Mouse (Mus musculus): Measurements from ENCODE around the gene Meltf. TPM values are rescaled to one million over a fixed set of nuclear protein-coding genes. Genes with fewer than 3 reads are reported as not detected.

Meltf gene
- total and polyA plus RNA-seq, 3 experiments: 0.23 TPM; not detected in 2

DNA sequence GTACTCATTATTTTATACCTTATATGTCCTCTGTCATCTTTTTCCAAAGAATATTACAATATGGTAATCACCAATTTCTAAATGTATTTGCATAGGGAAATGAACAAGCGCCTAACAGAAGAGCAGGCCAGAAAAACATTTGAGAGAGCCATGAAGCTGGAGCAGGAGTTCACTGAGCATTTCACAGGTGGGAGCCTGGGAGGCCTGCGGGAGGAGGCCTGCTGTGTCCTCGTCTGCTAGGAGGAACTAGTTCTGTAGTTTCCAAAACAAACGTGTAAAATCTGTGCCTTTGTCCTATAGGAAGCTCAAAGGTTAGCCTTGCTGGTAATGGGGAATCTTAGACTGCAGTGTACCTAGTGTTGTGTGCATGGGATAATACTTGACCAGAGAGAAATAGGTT is 10.9 kb upstream of the Meltf start:
- intact Hi-C loops (cut with DNase I): no loop called here

GRCm38 (mm10) chr16:31873721-31874120 is 4.9 kb upstream of the Meltf start:
- Histone ChIP-seq H3K4me3 (no peak overlapping the region), H3K9ac (ENCODE audit: low read depth, low read length) (no peak overlapping the region), H3K79me2 (replicated peaks; ENCODE audit: control insufficient read depth, insufficient read depth, low read length) (no peaks in the 10 kb centered on the region), H3K27ac (no peak overlapping the region), H3K4me1 (ENCODE audit: control insufficient read depth, insufficient read depth, low read length) (no peaks in the 10 kb centered on the region), H3K27me3 (ENCODE audit: control insufficient read depth, insufficient read depth, low read length) (no peaks in the 10 kb centered on the region), H3K36me3 (ENCODE audit: control insufficient read depth, insufficient read depth, low read length) (no peaks in the 10 kb centered on the region)
- intact Hi-C loops (cut with DNase I): no loop called here
- 91% methylated on average over 8 of the region's 8 CpGs for WGBS
- TF ChIP-seq EP300 (IDR thresholded peaks at IDR 0.05; ENCODE audit: insufficient read depth, low read depth, low read length) (no peak), CTCF (IDR thresholded peaks at IDR 0.05) (no peak), POLR2A (IDR thresholded peaks at IDR 0.05; ENCODE audit: insufficient read depth, low read depth, low read length) (no peak)
- DNase-seq: no peak

More for the DNA sequence above, 10.9 kb upstream of the Meltf start:
- Histone ChIP-seq H3K4me1 (ENCODE audit: control insufficient read depth, insufficient read depth, low read length) (no peaks in the 10 kb centered on the region), H3K27ac (no peak overlapping the region), H3K9ac (ENCODE audit: low read depth, low read length) (no peak overlapping the region), H3K4me3 (no peak overlapping the region), H3K27me3 (ENCODE audit: control insufficient read depth, insufficient read depth, low read length) (no peaks in the 10 kb centered on the region), H3K36me3 (ENCODE audit: control insufficient read depth, insufficient read depth, low read length) (no peaks in the 10 kb centered on the region), H3K79me2 (replicated peaks; ENCODE audit: control insufficient read depth, insufficient read depth, low read length) (no peaks in the 10 kb centered on the region)
- TF ChIP-seq CTCF (IDR thresholded peaks at IDR 0.05) (no peak), EP300 (IDR thresholded peaks at IDR 0.05; ENCODE audit: insufficient read depth, low read depth, low read length) (no peak), POLR2A (IDR thresholded peaks at IDR 0.05; ENCODE audit: insufficient read depth, low read depth, low read length) (no peak)
- no peak for DNase-seq
- WGBS: 75% methylated on average over 4 of the region's 4 CpGs

DNA sequence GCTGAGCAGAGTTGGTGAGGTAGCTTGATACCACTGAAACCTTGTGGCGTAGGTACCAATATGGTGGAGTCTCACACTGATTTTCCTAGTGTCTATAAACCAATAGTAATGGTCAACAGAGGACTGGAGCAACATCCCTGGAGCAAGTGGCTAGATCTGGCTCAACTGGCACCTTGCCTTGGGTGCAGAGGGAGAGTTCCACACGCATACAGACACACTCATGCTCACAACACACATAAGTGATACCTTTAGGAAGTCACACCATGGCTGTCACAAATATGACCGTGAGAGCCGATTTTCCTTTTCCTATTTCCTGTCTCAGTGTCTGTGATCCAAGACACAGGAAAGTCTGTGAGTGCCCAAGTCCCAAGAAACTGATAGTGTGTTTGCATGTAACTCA is 3.2 kb upstream of the Meltf start:
- TF ChIP-seq POLR2A (IDR thresholded peaks at IDR 0.05; ENCODE audit: insufficient read depth, low read depth, low read length) (no peak), CTCF (IDR thresholded peaks at IDR 0.05) (no peak), EP300 (IDR thresholded peaks at IDR 0.05; ENCODE audit: insufficient read depth, low read depth, low read length) (no peak)
- 69% methylated on average over 4 of the region's 4 CpGs for WGBS
- H3K9ac ChIP-seq (ENCODE audit: low read depth, low read length): no peak overlapping the region

DNA sequence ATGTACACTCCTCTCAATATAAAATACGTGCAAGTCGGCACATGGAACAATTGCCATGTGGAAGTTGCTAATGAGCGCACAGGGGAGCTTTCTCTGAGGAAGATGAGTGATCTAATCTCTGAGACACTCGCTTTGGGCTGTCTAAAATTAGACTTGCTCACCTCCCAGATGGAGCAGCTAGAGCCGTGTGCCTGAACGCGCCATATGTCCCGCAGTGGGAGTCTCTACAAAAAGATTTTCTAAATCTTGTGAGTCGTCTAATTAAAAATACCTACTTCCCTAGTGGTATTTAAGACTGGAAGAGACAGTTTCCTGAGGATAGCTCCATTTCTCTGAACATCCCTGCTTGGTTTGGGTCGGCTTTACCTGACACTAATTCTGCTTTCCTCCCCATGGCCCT is 2.2 kb upstream of the Meltf start:
- intact Hi-C loops (cut with DNase I): no loop called here
- Histone ChIP-seq H3K27me3 (ENCODE audit: control insufficient read depth, insufficient read depth, low read length) (no peaks in the 10 kb centered on the region), H3K79me2 (replicated peaks; ENCODE audit: control insufficient read depth, insufficient read depth, low read length) (no peaks in the 10 kb centered on the region), H3K9ac (ENCODE audit: low read depth, low read length) (no peak overlapping the region), H3K27ac (no peak overlapping the region), H3K36me3 (ENCODE audit: control insufficient read depth, insufficient read depth, low read length) (no peaks in the 10 kb centered on the region), H3K4me1 (ENCODE audit: control insufficient read depth, insufficient read depth, low read length) (no peaks in the 10 kb centered on the region), H3K4me3 (no peak overlapping the region)
- TF ChIP-seq EP300 (IDR thresholded peaks at IDR 0.05; ENCODE audit: insufficient read depth, low read depth, low read length) (no peak), CTCF (IDR thresholded peaks at IDR 0.05) (no peak), POLR2A (IDR thresholded peaks at IDR 0.05; ENCODE audit: insufficient read depth, low read depth, low read length) (no peak)
- WGBS: 54% methylated on average over 10 of the region's 10 CpGs
- DNase-seq: no peak

More for the DNA sequence above, 3.2 kb upstream of the Meltf start:
- H3K79me2 ChIP-seq (replicated peaks; ENCODE audit: control insufficient read depth, insufficient read depth, low read length): no peaks in the 10 kb centered on the region
- H3K27me3 ChIP-seq (ENCODE audit: control insufficient read depth, insufficient read depth, low read length): no peaks in the 10 kb centered on the region
- H3K4me3 ChIP-seq: no peak overlapping the region
- no peaks in the 10 kb centered on the region for H3K4me1 ChIP-seq (ENCODE audit: control insufficient read depth, insufficient read depth, low read length)
- no peak overlapping the region for H3K27ac ChIP-seq
- intact Hi-C loops (cut with DNase I): no loop called here
- DNase-seq: no peak
- no peaks in the 10 kb centered on the region for H3K36me3 ChIP-seq (ENCODE audit: control insufficient read depth, insufficient read depth, low read length)

GRCm38 (mm10) chr16:31878052-31878451 is 558 bp upstream of the Meltf start:
- WGBS: 55% methylated on average over 6 of the region's 6 CpGs
- Histone ChIP-seq H3K27ac (no peak overlapping the region), H3K27me3 (ENCODE audit: control insufficient read depth, insufficient read depth, low read length) (no peaks in the 10 kb centered on the region), H3K9ac (ENCODE audit: low read depth, low read length) (no peak overlapping the region), H3K79me2 (replicated peaks; ENCODE audit: control insufficient read depth, insufficient read depth, low read length) (no peaks in the 10 kb centered on the region), H3K36me3 (ENCODE audit: control insufficient read depth, insufficient read depth, low read length) (no peaks in the 10 kb centered on the region), H3K4me1 (ENCODE audit: control insufficient read depth, insufficient read depth, low read length) (no peaks in the 10 kb centered on the region), H3K4me3 (no peak overlapping the region)
- intact Hi-C loops (cut with DNase I): loop anchor here (1.0 kb wide), 1 partner anchor 40 kb away; no protein-coding TSS in a partner anchor
- DNase-seq: no peak
- TF ChIP-seq POLR2A (IDR thresholded peaks at IDR 0.05; ENCODE audit: insufficient read depth, low read depth, low read length) (no peak), CTCF (IDR thresholded peaks at IDR 0.05) (no peak), EP300 (IDR thresholded peaks at IDR 0.05; ENCODE audit: insufficient read depth, low read depth, low read length) (no peak)

DNA sequence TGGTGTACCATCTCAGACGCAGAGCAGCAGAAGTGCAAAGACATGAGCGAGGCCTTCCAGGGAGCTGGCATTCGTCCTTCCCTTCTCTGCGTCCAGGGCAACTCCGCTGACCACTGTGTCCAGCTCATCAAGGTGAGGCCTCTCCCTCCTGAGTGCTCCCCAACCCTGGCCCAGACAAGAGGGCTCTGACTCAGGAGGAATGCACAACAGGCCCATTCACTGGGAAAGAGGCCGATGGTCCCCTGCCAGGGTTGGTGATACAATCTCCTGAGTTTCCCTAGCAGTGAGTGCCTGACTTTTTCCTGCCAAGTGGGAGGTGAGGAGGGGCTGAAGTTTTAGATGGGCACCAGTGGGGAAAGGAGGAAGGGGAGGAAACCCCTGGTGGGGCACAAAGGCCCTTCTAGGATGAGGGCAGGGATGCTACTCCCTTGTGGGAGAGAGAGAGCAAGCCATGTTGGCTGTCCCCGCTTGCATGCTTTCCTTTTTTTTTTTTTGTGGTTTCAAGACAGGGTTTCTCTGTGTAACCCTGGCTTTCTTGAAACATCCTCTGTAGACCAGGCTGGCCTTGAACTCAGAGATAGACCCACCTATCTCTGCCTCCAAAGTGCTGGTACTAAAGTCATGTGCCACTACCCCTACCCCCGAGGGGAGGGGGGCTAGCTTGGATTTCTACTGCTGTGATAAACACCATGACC is 1.7 kb downstream of the Meltf start:
- TF ChIP-seq CTCF (IDR thresholded peaks at IDR 0.05): no peak
- TF ChIP-seq POLR2A (IDR thresholded peaks at IDR 0.05; ENCODE audit: insufficient read depth, low read depth, low read length): no peak
- no peak for TF ChIP-seq EP300 (IDR thresholded peaks at IDR 0.05; ENCODE audit: insufficient read depth, low read depth, low read length)
- Histone ChIP-seq H3K27ac (no peak overlapping the region), H3K79me2 (replicated peaks; ENCODE audit: control insufficient read depth, insufficient read depth, low read length) (no peaks in the 10 kb centered on the region), H3K4me1 (ENCODE audit: control insufficient read depth, insufficient read depth, low read length) (no peaks in the 10 kb centered on the region), H3K4me3 (no peak overlapping the region), H3K36me3 (ENCODE audit: control insufficient read depth, insufficient read depth, low read length) (no peaks in the 10 kb centered on the region), H3K9ac (ENCODE audit: low read depth, low read length) (no peak overlapping the region), H3K27me3 (ENCODE audit: control insufficient read depth, insufficient read depth, low read length) (no peaks in the 10 kb centered on the region)
- WGBS: 78% methylated on average over 8 of the region's 8 CpGs
- DNase-seq: no peak
- intact Hi-C loops (cut with DNase I): no loop called here

Data from heart, adult 2 months (tissue).